Mouse (Mus musculus) layer of hippocampus, postnatal 10 days (tissue): ENCODE results near the gene Olfr1250. TPM values are rescaled to one million over a fixed set of nuclear protein-coding genes. Genes with fewer than 3 reads are reported as not detected.
"Not testable (repeated sequence)": the region's sequence is repeated elsewhere in the genome, so short reads cannot be mapped to it uniquely, and the experiment has no call there.

Experiments
- DNase-seq, 2 experiments: peaks; one replicate each; pipeline ENCODE4 v3.0.0; 2021; ENCODE audit warnings: low spot score in 2 of 2
- long read RNA-seq: library from polyadenylated mRNA; stranded (forward); transcript quantifications from one replicate; pipeline ENCODE4 v2.0.0, GENCODE M21; 2023
- total RNA-seq, 2 experiments: library from RNA; stranded (reverse); gene quantifications; 2 replicates each; pipeline ENCODE4 v1.2.3; 2021

Gene Olfr1250
- not detected for total RNA-seq
- long read RNA-seq, result 0 reads

- DNase-seq, result no peak
Measured at GRCm38 (mm10) chr2:89661367-89661766, at the start of gene Olfr1250. Gene Olfr1250 (minus strand): TSS chr2:89661467.

GRCm38 (mm10) chr2:89691980-89692379 is 30.7 kb upstream of the Olfr1250 start:
- no peak for DNase-seq

DNA sequence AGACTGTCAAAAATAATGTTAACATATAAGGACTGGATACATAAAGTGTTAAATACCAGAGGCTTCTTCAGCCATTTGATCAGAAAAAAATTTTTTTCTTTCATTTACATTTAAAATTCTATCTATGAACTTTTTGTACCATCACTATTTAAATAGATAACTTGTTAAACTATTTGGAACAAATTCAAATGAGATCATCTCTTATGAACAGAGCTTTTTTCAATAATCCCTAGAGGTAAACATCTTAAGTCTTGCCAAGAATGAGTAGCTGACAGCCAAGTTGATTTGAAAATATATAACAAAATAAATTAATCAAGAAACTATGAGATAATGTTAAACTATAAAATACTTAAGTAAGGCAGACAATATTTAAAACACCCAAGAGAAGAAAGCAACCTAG is 10.6 kb upstream of the Olfr1250 start, which contains the start of gene Olfr1251:
Gene Olfr1251 (minus strand): TSS at position 101 of the 400 bp plus-strand sequence.
- DNase-seq, result no peak

- no peak for DNase-seq
Measured at GRCm38 (mm10) chr2:89634883-89635282, 26.4 kb downstream of the Olfr1250 start, which contains the start of gene Olfr1249. Gene Olfr1249 (minus strand): TSS chr2:89634983.

DNA sequence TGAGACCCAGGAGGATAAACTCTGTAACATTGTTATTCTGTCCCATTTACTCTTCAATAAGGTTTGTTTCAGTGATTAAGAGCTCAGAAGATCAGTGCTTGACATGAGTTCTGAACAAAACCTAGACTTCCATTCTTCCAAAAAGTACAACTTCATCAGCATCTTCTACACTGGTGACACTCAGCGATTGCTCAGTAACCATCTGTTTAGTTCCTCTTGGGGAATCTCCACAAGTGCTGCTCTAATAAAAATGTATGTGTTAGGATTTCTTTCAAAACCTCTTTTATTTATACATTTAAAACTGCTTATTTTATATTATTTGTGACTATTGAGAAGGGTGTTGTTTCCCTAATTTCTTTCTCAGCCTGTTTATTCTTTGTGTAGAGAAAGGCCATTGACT is 43.1 kb downstream of the Olfr1250 start, which contains the start of gene Olfr1248:
Gene Olfr1248 (minus strand): TSS at position 101 of the 400 bp plus-strand sequence.
- DNase-seq, result not testable (repeated sequence)

DNA sequence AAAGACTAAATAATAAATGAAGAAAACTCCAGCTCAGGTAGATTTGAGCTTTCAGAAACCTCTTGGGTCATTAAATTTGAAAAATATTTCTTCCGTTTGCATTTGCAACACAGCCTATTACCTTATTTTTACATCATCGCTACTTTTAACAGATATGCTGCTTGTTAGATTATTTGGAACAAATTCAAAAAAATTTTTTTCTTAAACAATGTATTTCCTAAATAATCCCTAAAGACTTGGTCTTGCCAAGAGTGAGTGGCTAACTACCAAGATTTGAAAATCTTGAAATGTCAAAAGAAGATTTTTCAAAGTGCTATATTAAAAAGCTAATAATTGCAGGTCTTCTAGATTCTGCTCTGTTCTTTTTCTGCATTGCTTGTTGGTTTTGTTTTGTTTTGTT is 47.2 kb downstream of the Olfr1250 start, which contains the start of gene Olfr1247:
Gene Olfr1247 (minus strand): TSS at position 101 of the 400 bp plus-strand sequence.
- DNase-seq, result no peak

Other genes with a start within 250 kb of the Olfr1250 start
- gene Olfr1239, start 241.1 kb downstream of the Olfr1250 start, total RNA-seq, result not detected
- not detected for gene Olfr1240, start 218.5 kb downstream of the Olfr1250 start, total RNA-seq
- gene Olfr1241, start 174.3 kb downstream of the Olfr1250 start, total RNA-seq, result not detected
- gene Olfr1242, start 163.1 kb downstream of the Olfr1250 start, total RNA-seq, result not detected
- not detected for gene Olfr1243, start 130.0 kb downstream of the Olfr1250 start, total RNA-seq
- gene Olfr1245, start 83.0 kb downstream of the Olfr1250 start, total RNA-seq, result not detected
- not detected for gene Olfr1246, start 68.3 kb downstream of the Olfr1250 start, total RNA-seq
- not detected for gene Olfr1247, start 47.3 kb downstream of the Olfr1250 start, total RNA-seq
- gene Olfr1248, start 43.2 kb downstream of the Olfr1250 start, total RNA-seq, result not detected
- gene Olfr1249, start 26.5 kb downstream of the Olfr1250 start, total RNA-seq, result not detected
- gene Olfr1251, start 10.5 kb upstream of the Olfr1250 start, total RNA-seq, result not detected
- not detected for gene Olfr1252, start 63.5 kb upstream of the Olfr1250 start, total RNA-seq
- gene Olfr1253, start 95.6 kb upstream of the Olfr1250 start, total RNA-seq, result not detected
- gene Olfr1254, start 132.2 kb upstream of the Olfr1250 start, total RNA-seq, result not detected
- gene Olfr1255, start 150.6 kb upstream of the Olfr1250 start, total RNA-seq, result not detected
- not detected for gene Olfr1256, start 180.1 kb upstream of the Olfr1250 start, total RNA-seq
- not detected for gene Olfr48, start 186.7 kb upstream of the Olfr1250 start, total RNA-seq
- gene Olfr1257, start 217.0 kb upstream of the Olfr1250 start, total RNA-seq, result not detected